Mouse (Mus musculus): ENCODE data around the gene Clec16a.

Clec16a gene

DNA sequence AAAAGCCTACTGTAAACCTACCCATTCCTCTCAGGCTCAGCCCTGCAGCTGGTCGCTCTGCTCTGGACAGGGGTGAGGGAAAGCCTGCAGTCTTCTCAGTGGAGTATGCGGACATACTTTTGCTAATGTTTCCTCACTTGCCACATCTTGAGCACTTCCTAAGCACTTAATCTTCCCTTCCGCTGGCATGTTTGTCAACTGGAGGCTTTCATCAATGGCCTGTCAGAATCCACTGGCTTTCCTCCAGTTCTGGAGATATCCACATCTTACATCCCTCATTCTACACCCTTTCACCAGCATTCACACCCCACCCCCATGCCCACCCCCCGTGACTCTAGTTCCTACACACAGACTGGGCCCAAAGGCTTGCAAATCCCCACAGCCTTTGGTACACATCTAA lies 182.5 kb downstream of the Clec16a start:
- no peak for DNase-seq

DNA sequence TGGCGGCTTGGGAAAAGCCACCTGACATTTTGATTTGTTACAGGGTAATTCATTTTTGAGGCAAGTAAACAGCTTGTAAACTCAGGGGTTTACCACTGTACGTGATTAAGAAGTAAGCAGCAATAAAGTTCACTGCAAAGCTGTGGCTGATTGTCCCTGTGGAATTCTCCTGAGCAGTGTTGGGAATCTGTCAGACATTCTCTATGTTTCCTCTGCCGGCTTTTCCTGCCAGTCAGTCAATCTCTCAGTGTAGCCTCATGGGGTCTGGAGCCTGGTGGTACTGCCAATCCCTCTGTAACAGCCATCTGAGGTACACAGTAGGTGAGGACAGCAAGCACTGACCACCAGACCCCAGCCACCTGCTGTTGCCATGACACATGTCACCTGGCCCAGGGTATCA lies 183.7 kb downstream of the Clec16a start:
- no peak for DNase-seq

DNA sequence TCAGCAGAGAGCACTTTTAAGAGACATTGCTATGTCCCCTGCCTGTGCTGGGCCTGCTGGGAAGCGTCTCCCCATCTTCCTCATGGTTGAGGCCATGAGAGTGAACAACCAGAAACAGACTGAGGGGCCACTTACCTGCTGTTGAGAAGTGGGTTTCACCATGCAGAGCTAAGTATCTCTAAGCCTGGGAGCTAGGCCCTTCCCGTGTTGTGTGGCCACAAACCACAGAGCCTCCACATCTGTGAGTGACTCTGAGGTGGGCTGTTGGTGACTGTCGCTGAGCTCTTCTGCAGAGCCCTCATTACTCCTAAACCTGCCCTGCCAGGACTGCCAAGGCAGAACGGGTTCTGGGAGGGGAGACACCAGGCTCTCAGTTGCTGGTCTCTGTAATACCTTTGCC lies 185.8 kb downstream of the Clec16a start:
- no peak for DNase-seq

DNA sequence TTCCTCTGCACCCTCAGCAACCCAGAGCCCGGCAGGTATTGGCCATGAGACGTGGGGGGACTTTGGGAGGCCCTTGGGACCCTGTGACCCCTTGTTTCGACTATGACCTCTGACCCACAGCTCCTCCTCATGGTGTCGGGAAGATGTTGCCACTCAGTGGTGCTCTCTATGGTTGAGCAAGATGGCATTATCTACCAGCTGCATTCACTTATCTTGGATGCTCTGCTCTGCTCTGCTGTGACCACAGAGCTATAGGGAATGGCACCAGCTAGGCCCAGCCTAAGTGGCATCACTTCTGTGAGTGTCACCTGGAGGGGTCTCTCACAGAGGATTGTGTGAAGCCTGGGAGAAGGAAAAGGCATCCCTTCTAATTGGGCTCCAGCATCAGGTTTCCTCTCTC lies 186.6 kb downstream of the Clec16a start:
- DNase-seq = no peak

DNA sequence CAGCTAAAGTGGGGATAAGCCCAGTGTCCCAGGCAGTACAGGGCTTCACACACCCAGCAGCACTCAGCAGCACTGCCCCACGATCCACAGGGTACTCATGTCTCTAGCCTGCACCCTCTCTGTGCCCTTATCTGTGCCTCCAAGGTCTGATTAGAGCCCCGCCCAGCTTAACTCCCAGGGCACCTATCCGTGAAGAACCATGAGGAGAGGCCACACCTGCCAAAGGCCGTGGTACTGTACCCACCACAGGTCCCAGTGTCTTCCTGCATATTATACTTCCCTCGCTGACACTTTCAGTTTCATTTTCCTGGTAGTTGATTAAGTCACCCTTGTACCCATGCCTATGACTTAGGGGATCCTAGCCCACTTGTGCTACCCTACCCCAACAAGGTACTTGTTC lies 187.3 kb downstream of the Clec16a start:
- DNase-seq = no peak

DNA sequence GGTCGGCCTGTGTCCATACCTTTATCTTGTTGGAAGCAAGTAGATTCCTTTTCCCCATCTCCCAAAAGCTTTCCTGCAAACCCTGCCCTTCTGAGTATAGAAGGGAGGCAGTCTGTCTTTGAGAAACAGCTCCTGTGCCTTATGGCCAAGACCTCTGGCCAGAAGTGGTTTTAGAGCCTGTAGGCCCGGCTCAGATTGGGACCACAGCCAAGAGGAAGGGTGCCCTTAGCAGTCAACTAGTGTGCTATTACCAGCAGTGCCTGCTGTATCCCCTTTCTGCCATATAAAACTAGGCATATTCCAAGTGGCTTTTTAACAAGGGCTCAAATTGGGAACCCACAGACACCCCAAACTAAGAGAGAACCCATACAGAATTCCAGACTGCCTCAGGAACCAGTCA lies 190.6 kb downstream of the Clec16a start:
- no peak for DNase-seq

DNA sequence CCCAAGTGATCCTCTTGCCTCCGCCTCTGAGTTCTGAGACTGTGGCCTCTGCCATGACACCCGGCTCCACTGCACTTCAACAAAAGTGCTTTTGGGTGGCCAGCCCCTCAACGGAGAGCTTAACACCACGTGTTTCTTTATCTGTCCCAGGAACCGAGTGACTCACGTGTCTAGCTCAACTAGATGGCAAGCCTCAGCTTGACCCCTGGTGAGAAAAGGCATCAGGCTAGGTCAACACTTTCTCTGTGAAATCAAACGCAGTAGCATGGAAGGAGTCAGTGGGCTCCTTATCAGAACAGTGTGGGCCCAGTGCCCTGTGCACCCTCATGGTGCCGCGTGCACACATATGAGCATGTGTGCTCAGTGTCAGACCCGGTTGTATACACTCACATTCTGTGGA lies 191.2 kb downstream of the Clec16a start:
- no peak for DNase-seq

DNA sequence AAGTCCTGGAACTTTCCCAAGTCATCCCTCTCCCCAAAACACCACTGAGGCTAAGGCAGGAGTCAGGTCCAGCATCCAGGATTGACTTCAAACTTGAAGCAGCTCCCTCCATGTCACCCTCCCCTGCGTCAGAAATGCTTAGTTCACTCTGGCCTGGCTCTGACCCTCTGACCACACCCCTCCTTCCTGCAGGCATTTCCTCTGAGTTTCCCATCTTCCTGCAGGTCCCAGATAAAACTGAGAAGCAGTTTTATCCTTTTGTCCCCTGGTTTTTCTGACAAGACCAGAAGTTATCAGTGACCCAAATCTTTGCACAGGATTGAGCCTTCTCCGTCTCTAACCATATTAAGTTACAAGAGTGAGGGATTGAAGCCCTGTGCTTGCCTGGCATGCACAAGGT lies 192.4 kb downstream of the Clec16a start:
- DNase-seq = no peak

DNA sequence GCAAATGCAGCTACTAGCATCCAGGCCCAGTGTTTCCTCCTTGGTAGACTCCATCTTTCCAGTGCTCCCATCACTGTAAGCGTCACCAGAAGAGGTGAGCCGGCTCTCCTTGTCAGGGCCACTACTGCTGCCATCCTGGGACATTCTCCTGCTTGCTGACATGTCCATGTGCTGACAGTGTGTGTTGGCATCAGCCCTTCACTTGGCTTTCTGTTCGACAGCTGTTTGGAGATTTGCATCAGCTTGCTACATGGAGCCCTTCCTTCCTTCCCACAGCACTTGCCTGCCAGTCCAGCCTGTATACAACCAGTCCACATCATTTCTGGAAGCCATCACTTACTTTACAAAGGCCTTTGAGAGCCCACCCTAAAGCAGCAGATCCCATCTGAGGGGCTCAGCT lies 193.7 kb downstream of the Clec16a start:
- no peak for DNase-seq

DNA sequence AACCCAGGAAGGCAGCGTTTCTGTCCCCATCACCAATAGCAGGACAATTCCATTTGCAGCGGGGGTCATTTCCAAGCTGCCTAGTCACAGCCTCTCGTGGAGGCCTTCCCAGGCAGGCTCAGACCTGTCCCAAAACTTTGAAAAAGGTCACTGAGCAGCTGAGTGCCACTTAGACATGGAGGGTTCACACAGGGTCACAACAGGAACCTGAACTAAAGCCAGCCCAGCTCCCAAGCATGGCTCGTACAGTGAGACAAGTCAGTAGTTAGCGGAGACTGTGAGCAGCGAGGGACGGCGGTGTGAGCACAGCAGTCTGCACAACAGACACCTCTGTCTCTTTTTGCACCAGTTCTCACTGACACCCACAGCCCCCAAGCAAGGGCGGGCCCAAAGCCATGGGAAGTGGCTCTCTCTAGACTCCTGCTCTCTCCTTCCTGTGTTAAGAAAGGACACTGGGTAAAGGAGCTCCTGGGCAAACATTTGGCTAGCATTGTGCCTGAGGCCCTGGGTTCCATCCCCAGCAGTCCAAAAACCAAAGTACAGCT lies 194.8 kb downstream of the Clec16a start:
- DNase-seq = no peak

DNA sequence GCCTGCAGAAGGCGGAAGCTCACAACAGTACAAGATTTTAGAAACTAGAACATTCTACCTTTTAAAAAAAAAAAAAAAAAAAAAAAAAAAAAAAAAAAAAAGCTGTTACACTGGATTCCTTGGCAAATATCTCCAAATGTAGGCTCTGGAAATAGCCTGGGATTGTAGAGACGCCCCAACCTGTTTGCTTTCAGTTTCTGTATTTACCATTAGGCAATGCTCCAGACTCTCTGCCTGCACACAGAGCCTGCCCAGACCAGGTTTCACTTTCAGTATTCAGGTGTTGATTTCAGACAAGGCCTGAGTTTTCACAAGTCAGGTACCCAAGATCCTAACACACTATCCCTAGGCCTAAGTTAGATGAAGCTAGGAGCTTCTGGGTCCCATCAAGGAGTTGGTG lies 195.9 kb downstream of the Clec16a start:
- no peak for DNase-seq

DNA sequence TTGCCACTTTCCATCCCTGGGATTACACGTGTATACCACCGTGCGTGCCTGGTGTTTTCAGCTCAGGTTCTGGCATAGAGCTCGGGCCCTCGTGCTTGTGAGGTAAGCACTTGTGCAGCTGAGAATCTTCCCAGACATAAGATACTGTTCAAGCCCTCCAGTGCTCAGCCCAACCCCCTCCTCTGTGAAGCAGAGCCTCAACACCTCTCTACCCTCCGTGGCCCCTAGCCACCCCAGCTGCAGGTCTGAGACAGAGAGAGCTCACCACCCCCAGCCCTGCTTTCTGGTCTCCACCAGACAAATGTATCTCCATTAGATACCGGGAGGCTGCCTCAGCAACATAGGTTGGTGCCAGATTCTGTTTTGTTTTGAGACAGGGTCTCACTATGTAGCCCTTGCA lies 204.1 kb downstream of the Clec16a start:
- no peak for DNase-seq

DNA sequence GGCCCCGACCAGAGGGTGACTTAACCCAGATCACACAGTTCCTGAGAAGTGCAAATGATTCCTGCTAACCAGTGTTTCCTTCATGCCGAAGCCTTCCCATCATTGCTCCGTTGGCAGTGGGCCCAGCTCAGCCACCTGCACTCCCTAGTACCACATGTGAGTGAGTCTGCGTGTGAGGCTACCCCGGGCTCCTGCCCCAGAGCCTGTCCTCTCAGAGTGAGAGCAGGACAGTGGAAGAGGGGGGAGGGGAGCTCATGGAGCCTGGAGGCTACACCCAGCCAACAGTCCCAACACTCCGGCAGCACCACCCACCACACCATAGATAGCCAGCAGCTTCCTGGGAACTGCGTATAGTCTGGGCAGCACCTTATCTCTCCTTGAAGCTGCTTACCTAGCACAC lies 204.7 kb downstream of the Clec16a start:
- DNase-seq = peak; percentile 84

DNA sequence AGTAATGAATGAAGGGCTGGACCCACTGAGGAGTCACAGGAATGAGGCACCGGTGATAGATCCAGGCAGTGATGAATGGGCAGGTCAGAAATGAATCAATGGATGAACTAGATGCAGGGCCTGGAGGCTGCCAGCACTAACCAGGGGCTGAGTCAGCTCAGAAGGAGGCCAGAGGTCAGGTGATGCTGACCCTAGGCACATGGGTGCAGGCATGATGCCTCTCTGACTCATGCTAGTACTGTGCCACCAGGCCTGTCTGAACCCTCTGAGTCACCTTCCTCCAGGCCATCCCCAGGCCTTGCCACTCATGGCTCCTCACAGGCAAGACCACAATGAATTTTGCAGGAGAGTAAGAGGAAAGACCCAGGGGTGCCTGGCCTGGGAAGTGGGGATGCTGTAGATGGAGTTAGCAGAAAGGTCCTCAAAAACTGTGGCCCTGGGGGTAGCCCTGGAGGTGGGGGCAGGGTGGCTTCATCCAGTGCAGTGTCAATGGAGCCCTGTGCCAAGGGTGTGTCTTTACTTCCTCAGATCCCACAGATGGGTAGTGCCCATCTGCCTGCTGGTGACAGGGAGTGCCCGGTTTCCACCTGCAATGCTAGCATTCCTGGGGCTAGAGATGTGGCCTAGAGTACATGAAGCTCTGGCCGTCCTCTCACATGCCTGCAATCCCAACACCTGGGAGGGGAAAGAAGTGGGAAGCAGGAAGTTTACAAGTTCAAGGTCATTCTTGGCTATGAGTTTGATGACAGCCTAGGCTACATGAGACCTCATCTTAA lies 209.6 kb downstream of the Clec16a start:
- no peak for DNase-seq

DNA sequence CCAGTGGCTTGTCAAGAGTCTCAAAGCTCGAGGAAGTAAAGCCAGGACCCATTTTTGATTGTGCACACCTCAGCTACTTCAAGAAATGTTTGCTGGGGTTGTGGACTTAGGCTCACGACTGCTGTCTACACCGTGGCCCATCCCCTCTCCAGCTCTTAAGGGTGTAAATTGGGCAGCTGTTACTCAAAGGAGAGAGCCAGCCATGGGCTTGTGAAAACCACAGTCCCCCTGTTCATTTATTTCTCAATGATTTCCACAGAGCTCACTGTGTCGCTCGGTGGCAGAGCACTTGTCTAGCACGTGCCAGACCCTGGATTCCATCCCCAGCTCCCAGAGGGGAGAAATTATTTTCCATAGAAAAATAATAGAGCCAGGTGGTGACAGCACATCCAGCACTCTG lies 211.0 kb downstream of the Clec16a start:
- no peak for DNase-seq

DNA sequence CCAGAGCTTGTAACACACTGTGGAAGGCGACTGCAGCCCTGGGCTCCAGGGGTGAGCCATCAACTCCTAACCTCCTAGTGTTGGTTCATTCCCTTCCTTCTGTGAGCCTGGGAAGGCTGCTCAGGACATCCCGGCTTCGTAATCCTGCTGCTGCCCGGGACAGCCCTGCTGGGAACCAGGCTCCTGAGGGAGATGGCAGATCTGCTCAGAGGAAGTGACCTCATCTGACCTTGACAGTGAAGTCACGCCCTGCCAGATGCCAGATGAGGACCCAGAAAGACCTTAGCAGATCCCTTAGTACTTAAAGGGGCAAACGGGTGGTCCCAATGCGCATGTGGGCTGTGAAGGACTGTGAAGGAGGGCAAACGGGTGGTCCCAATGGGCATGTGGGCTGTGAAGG lies 216.0 kb downstream of the Clec16a start:
- no peak for DNase-seq

DNA sequence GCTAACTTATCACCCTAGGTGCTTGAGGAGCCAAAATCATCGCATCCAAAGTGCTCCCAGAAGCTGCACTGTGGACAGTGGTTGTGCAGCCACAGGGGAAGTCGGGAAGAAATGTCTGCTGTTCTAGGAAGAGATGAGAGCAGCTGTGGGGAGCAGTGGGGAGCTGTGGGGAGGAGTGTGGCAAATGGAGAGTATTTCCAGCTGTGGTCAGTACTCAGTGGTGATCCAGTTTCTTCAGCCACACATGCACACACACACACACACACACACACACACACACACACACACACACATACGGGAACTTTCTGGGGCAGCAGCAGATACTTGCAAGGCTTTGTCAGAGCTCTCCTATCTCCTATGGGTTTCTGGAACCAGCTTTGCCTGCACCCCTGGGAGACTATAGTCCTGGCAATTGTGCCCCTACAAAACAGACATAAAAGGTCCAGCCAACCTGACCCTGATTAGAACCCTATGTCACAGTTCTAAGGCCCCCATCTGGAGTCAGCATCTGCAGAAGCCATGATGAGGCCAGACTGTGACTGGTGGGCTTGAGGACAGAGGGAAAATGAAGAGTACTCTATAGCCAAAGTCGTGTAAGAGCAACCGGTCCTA lies 217.5 kb downstream of the Clec16a start:
- no peak for DNase-seq

DNA sequence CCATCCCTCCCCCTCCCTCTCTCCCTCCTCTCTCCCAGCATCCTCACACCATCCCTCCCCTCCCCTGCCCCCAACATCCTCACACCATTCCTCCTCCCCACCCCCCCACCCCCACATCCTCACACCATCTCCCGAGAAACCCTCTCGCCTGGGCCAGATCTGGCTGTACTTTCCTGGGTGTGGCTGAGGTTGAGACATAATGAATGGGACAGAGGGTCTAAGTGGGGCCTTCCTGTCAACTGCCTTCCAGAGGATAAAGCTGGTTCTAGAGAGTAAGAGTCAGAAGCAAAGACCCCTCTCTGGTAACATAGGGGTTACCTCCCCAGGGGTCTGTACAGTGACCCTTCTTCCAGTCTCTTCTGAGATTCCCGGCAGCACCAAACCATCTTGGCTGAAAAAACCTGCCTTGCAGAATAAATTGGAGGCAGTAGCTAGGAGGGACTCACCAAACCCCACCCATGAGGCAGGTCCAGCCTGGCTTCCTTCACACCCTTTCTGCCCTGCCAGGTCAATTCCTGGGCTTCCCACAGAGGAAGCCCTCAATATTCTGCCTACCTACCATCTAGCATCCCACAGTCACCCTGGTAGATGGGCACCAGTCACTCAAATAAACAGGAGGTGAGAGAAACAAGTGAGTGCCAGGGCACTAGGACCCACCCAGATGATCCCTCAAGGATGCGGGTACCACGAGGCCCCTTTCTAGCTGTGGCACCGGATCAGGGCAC lies 218.6 kb downstream of the Clec16a start:
- no peak for DNase-seq

DNA sequence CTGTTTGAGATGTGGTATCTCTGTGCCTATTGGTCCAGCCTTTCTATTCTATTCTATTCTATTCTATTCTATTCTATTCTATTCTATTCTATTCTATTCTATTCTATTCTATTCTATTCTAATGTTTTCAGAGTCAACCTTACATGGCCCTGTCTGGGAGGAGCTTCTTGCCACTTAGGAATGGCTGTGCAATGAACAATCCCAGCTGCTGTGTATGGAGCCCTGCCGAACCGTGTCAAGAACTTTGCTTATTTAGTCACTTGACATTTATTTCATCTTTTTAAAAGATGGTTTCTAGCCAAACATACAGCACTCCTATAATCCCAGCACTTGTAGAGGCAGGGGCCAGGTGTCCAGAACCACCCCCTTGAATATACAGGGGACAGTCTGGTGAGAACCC lies 219.2 kb downstream of the Clec16a start:
- DNase-seq = no peak

DNA sequence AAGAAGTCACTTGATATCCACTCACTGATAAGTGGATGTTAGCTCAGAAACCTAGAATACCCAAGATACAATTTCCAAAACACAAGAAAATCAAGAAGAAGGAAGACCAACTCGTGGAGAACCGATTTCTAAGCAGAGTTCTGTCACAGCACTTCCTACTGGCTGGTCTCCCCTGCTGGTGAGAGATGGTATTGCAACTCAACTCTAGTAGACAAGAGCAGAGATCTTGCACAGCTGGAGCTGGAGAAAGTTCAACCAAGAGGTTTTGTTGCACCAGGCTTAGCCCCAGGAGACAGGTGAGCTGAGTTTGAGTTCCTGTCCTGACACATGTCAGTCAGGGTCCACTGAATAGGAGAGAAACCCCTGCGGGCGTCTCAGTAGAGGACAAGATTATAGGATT lies 222.0 kb downstream of the Clec16a start:
- DNase-seq = peak; percentile 39

DNA sequence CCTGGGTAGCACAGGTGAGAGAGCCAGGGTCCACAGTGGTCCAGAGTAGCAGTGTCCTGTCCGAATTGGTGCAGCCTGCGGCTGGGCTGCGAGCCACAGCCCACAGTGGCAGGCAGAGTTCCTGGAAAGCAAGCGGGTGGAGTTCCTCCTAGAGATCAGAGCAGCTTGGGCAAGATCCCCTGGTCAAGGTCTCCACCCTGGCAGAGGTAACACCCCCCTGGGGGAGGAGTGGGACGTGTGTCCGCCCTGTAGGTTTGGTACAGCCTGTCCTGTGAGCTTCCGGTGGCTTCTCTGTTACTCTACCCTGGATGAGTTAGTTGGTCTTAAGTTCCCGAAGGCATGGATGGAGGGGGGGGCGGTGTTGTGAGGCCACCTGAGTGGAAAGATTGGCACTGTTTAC lies 223.7 kb downstream of the Clec16a start:
- DNase-seq = no peak

DNA sequence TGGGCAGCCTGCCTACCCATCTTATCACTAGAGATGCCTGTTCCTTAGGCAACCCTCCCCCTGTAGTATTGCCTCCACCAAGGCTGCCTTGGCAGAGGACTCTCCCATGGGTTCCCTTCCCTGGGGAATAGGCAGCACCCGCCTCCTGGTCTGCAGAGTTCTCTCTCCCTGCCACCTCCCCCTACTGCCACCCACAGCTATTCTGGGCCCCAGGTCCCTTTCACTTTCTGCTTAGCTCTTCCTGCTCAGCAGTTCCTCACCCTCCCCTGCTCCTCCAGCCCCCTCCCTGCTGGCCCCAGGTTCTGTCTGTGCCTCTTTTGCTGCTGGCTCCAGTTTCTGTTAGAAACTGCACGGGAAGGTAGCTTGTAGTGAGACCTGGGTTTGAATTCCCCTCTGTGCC lies 224.5 kb downstream of the Clec16a start:
- DNase-seq = no peak

DNA sequence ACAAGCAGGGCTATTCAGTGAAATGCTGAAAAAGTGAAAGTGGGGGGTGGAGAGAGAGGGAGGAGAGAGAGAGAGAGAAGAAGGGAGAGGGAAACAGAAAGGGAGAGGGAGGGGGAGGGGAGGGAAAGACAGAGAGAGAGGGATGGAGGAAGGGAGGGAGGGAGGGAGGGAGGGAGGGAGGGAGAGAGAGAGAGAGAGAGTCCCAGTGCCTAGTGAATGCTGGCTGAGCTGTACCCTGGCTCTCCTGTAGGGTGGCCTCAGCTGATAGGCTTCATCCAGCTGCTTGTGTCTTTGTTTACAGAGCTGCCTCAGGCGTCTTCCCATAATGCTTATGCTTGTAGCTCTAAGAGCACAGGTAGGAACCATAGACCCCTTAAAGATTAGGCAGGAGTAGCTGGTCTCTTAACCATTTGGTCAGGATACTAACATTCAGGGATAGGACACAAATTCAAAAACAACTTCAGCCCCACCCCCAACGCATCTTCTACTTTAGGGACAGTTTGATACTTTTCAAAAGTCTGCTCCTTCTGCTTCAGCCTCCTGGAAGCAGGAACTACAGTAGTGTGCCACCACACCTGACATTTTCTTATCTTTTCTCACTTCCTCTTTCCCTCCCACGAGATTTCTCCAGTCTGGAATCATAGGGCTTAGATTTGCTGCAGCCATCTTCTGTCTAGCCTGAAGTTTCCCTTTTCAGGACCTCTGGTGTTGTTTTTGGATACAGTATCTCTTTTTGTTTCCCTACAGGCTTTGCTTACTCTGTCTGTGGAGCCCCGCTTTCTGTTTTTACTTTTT lies 225.6 kb downstream of the Clec16a start:
- DNase-seq = no peak

All from cerebellum, adult 11-12 months (tissue).